Mouse (Mus musculus): ENCODE measurements around the gene Serpinb2. TPM values are rescaled to one million over a fixed set of nuclear protein-coding genes. Genes with fewer than 3 reads are reported as not detected.

Gene Serpinb2
- total RNA-seq, 2 experiments from 2014 or later: 0.23 to 0.27 TPM

DNA sequence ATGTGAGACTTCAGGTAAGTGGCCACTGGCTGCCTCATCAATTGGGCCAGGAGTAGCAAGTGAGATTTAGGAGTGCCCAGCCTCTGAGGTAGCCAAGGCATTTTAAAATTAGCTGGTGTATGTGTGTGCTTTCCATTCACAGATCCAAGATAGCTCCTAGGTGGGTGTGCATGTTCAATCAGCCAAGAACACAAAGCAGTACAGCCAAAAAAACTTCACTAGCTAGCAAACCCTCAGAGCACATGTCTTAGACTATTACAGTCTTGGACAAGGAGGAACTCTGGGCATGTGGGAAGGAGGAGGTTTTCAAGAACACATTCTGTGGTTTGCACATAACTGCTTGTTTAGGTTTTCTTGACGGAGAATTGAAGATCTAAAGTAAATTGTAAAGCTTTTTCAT, 70.0 kb downstream of the Serpinb2 start:
- no peak for DNase-seq

GRCm38 (mm10) chr1:107582900-107583299, 71.7 kb downstream of the Serpinb2 start:
- no peak for DNase-seq

- peak; percentile 26 to 33 for DNase-seq
Measured at GRCm38 (mm10) chr1:107583958-107584376, 72.7 kb downstream of the Serpinb2 start.

DNA sequence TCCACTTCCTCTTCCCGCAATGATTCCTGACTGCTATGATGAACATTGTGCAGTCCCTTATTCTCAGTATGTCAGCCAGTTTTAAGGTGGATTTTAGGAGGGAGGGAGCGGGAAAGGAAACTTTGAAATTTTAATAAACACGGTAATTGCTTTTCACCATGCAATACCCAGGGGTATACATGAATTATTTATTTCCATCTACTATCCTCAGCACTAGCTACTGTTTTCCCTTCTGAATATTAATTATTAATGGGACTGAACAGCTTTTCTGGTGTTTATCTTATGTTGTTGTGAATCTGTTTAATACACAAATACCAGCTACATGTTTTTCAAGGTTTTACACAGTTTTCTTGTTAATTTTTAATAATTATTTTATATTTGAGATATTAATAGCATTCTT, 73.7 kb downstream of the Serpinb2 start:
- no peak for DNase-seq

Other genes with a start within 250 kb of the Serpinb2 start
- gene Serpinb3b, start 233.1 kb upstream of the Serpinb2 start, total RNA-seq (2021): not detected
- not detected for gene Serpinb3c, start 233.1 kb upstream of the Serpinb2 start, total RNA-seq (2021)
- gene Serpinb11, start 150.2 kb upstream of the Serpinb2 start, total RNA-seq (2021): under 1 TPM in 1 of 2 experiments, not detected in 1; 0.18 TPM
- not detected for gene Serpinb7, start 111.8 kb upstream of the Serpinb2 start, total RNA-seq (2021)
- gene Serpinb8, start 78.6 kb downstream of the Serpinb2 start, total RNA-seq (2021): 1 to 10 TPM; 1.7 to 2.0 TPM

Data from heart, adult 18-20 months (tissue).